Mouse (Mus musculus) embryonic facial prominence, embryonic 11.5 days (tissue): ENCODE results near the gene Ptch1. TPM values are rescaled to one million over a fixed set of nuclear protein-coding genes. Genes with fewer than 3 reads are reported as not detected.

Source experiments
- ATAC-seq: fragments of 200-750 bp; cut with Nextera tagmentation; replicated peaks from 2 replicates; pipeline ENCODE4 v1.8.0; 2017; ENCODE audit warnings: low read depth; ENCODE audit not compliant: insufficient number of reproducible peaks, low FRiP score, low TSS enrichment
- DNase-seq: peaks from one replicate; pipeline ENCODE4 v3.0.0-alpha.2; 2015; ENCODE audit warnings: low spot score
- H3K27ac ChIP-seq: fragments of 300-500 bp; sonication (generic); replicated peaks from 2 replicates; pipeline ENCODE4 v1.5.1; 2014; ENCODE audit warnings: mild to moderate bottlenecking, low read depth, low read length, control low read depth
- H3K27me3 ChIP-seq: fragments of 300-500 bp; sonication (generic); 2 replicates; pipeline ENCODE4 v1.6.1; 2014; ENCODE audit warnings: mild to moderate bottlenecking, low read length, moderate library complexity, mixed read lengths; ENCODE audit not compliant: control insufficient read depth, insufficient read depth
- H3K36me3 ChIP-seq: fragments of 300-500 bp; sonication (generic); replicated peaks from 2 replicates; pipeline ENCODE4 v1.6.1; 2014; ENCODE audit warnings: low read depth, mild to moderate bottlenecking, low read length, moderate library complexity, mixed read lengths; ENCODE audit not compliant: control insufficient read depth, insufficient read depth
- H3K4me1 ChIP-seq: fragments of 300-500 bp; sonication (generic); 2 replicates; pipeline ENCODE4 v1.6.1; 2014; ENCODE audit warnings: low read length, mixed read lengths; ENCODE audit not compliant: control insufficient read depth, insufficient read depth
- H3K4me2 ChIP-seq: fragments of 300-500 bp; sonication (generic); 2 replicates; pipeline ENCODE4 v1.6.1; 2014; ENCODE audit warnings: low read depth, mild to moderate bottlenecking, control low read depth, low read length, moderate library complexity
- H3K4me3 ChIP-seq: fragments of 300-500 bp; sonication (generic); 2 replicates; pipeline ENCODE4 v1.5.1; 2014; ENCODE audit warnings: low read depth, low read length, control low read depth
- H3K9ac ChIP-seq: fragments of 300-500 bp; sonication (generic); replicated peaks from 2 replicates; pipeline ENCODE4 v1.6.1; 2014; ENCODE audit warnings: mild to moderate bottlenecking, control low read depth, low read length
- H3K9me3 ChIP-seq: fragments of 300-500 bp; sonication (generic); replicated peaks from 2 replicates; pipeline ENCODE4 v1.6.1; 2016; ENCODE audit warnings: mild to moderate bottlenecking, low read length, inconsistent platforms, mixed read lengths; ENCODE audit not compliant: control insufficient read depth
- WGBS: fragments of 180-500 bp; shearing (Covaris S2); extraction: QIAGEN DNeasy Blood & Tissue Kit; methylation state at CpG from one replicate; pipeline ENCODE4 v1.1.7; 2014; 5-methylcytosine and 5-hydroxymethylcytosine counted together
- polyA plus RNA-seq: library from polyadenylated mRNA; unstranded; fragments of >200 nt; fragmentation: Nextera tagmentation; extraction: Ambion mirVana; gene quantifications from 2 replicates; pipeline ENCODE4 v1.2.1, GENCODE M21; 2014

Gene Ptch1
- polyA plus RNA-seq, 1 experiment from 2014 or later = 24.9 TPM

- H3K36me3 ChIP-seq = peaks cover 14% of the 10 kb centered on the region
- no peak overlapping the region for H3K9ac ChIP-seq
- DNase-seq (no peak), ATAC-seq (no peak)
- H3K4me3 ChIP-seq = no peak overlapping the region
- no peak overlapping the region for H3K4me2 ChIP-seq
- no peaks in the 10 kb centered on the region for H3K27me3 ChIP-seq
- H3K9me3 ChIP-seq = no peaks in the 10 kb centered on the region
- H3K27ac ChIP-seq = no peak overlapping the region
- 73% methylated on average over 5 of the region's 5 CpGs for WGBS
- H3K4me1 ChIP-seq = no peaks in the 10 kb centered on the region; the same call in 1 of the 2 replicates
Observed at GRCm38 (mm10) chr13:63515542-63515941, 57.9 kb downstream of the Ptch1 start.

GRCm38 (mm10) chr13:63514931-63515360 lies 58.5 kb downstream of the Ptch1 start:
- no peak overlapping the region for H3K4me3 ChIP-seq
- H3K36me3 ChIP-seq = peaks cover 14% of the 10 kb centered on the region
- DNase-seq (peak; percentile 30), ATAC-seq (peak; percentile 67)
- H3K27me3 ChIP-seq = no peaks in the 10 kb centered on the region
- no peak overlapping the region; the same call in 1 of the 2 replicates for H3K9ac ChIP-seq
- no peaks in the 10 kb centered on the region; the same call in 1 of the 2 replicates for H3K4me1 ChIP-seq
- peak overlapping the region; percentile 28; the same call in 1 of the 2 replicates for H3K27ac ChIP-seq
- no peak overlapping the region for H3K4me2 ChIP-seq
- no peaks in the 10 kb centered on the region for H3K9me3 ChIP-seq
- 65% methylated on average over 8 of the region's 8 CpGs for WGBS

- DNase-seq = no peak
- H3K4me1 ChIP-seq = no peaks in the 10 kb centered on the region; the same call in 1 of the 2 replicates
Observed at GRCm38 (mm10) chr13:63513374-63514098, 59.9 kb downstream of the Ptch1 start.

GRCm38 (mm10) chr13:63512411-63512810 lies 61.0 kb downstream of the Ptch1 start:
- peaks cover 18% of the 10 kb centered on the region for H3K36me3 ChIP-seq
- DNase-seq (peak; percentile 26), ATAC-seq (no peak)
- H3K9ac ChIP-seq = no peak overlapping the region
- no peaks in the 10 kb centered on the region for H3K27me3 ChIP-seq
- H3K4me1 ChIP-seq = no peaks in the 10 kb centered on the region; the same call in 1 of the 2 replicates
- H3K9me3 ChIP-seq = no peaks in the 10 kb centered on the region
- H3K4me2 ChIP-seq = no peak overlapping the region
- WGBS = 56% methylated on average over 6 of the region's 6 CpGs
- H3K27ac ChIP-seq = no peak overlapping the region
- H3K4me3 ChIP-seq = no peak overlapping the region

More at GRCm38 (mm10) chr13:63513374-63514098, 59.9 kb downstream of the Ptch1 start:
- no peak overlapping the region for H3K27ac ChIP-seq
- no peak overlapping the region for H3K4me3 ChIP-seq
- ATAC-seq = no peak
- H3K27me3 ChIP-seq = no peaks in the 10 kb centered on the region
- no peaks in the 10 kb centered on the region for H3K9me3 ChIP-seq
- no peak overlapping the region for H3K9ac ChIP-seq
- WGBS = 71% methylated on average over 26 of the region's 26 CpGs
- peaks cover 20% of the 10 kb centered on the region for H3K36me3 ChIP-seq
- no peak overlapping the region for H3K4me2 ChIP-seq

- ATAC-seq = no peak
Observed at GRCm38 (mm10) chr13:63507821-63508220, 65.6 kb downstream of the Ptch1 start.

GRCm38 (mm10) chr13:63507001-63507556 lies 66.3 kb downstream of the Ptch1 start:
- WGBS = 88% methylated on average over 6 of the region's 6 CpGs
- ATAC-seq (no peak), DNase-seq (no peak)
- Histone ChIP-seq H3K9me3 (no peaks in the 10 kb centered on the region), H3K36me3 (peaks cover 13% of the 10 kb centered on the region), H3K4me3 (no peak overlapping the region), H3K4me2 (no peak overlapping the region), H3K27ac (no peak overlapping the region), H3K9ac (no peak overlapping the region), H3K4me1 (no peaks in the 10 kb centered on the region), H3K27me3 (no peaks in the 10 kb centered on the region)

More at GRCm38 (mm10) chr13:63507821-63508220, 65.6 kb downstream of the Ptch1 start:
- WGBS = 81% methylated on average over 5 of the region's 5 CpGs
- Histone ChIP-seq H3K27me3 (no peaks in the 10 kb centered on the region), H3K9me3 (no peaks in the 10 kb centered on the region), H3K9ac (no peak overlapping the region), H3K4me3 (no peak overlapping the region), H3K27ac (no peak overlapping the region), H3K4me1 (no peaks in the 10 kb centered on the region), H3K4me2 (no peak overlapping the region), H3K36me3 (peaks cover 13% of the 10 kb centered on the region)
- no peak for DNase-seq

GRCm38 (mm10) chr13:63506364-63506763 lies 67.0 kb downstream of the Ptch1 start:
- ATAC-seq (no peak), DNase-seq (no peak)
- no peaks in the 10 kb centered on the region for H3K4me1 ChIP-seq
- H3K27me3 ChIP-seq = no peaks in the 10 kb centered on the region
- no peaks in the 10 kb centered on the region for H3K9me3 ChIP-seq
- H3K27ac ChIP-seq = no peak overlapping the region
- no peak overlapping the region for H3K4me3 ChIP-seq
- H3K9ac ChIP-seq = no peak overlapping the region
- peaks cover 10% of the 10 kb centered on the region; the same call in 1 of the 2 replicates for H3K36me3 ChIP-seq
- 54% methylated on average over 1 of the region's 1 CpGs for WGBS
- no peak overlapping the region for H3K4me2 ChIP-seq

GRCm38 (mm10) chr13:63502391-63502790 lies 71.0 kb downstream of the Ptch1 start:
- 95% methylated on average over 2 of the region's 2 CpGs for WGBS
- H3K9me3 ChIP-seq = no peaks in the 10 kb centered on the region
- no peaks in the 10 kb centered on the region for H3K27me3 ChIP-seq
- H3K4me2 ChIP-seq = no peak overlapping the region
- ATAC-seq = no peak
- H3K27ac ChIP-seq = no peak overlapping the region
- no peaks in the 10 kb centered on the region for H3K4me1 ChIP-seq
- no peak for DNase-seq
- no peak overlapping the region for H3K9ac ChIP-seq
- no peak overlapping the region for H3K4me3 ChIP-seq
- no peaks in the 10 kb centered on the region for H3K36me3 ChIP-seq
